Mouse (Mus musculus) ES-E14 (cell line): Measurements from ENCODE around the gene Avpi1.

Experiments used
- HCFC1 ChIP-seq: IDR thresholded peaks from 2 replicates; pipeline ENCODE4 v1.6.1; 2012; ENCODE audit warnings: low read length, inconsistent platforms, borderline replicate concordance; ENCODE audit not compliant: insufficient read depth
- MAFK ChIP-seq: IDR thresholded peaks from 2 replicates; pipeline ENCODE4 v1.6.1; 2014; ENCODE audit warnings: mild to moderate bottlenecking, low read depth, low read length, inconsistent platforms; ENCODE audit not compliant: insufficient read depth
- ZC3H11A ChIP-seq: IDR thresholded peaks from 2 replicates; pipeline ENCODE4 v1.6.1; 2012; ENCODE audit warnings: low read depth, mild to moderate bottlenecking, inconsistent platforms, low read length, borderline replicate concordance
- ZNF384 ChIP-seq: IDR thresholded peaks from 2 replicates; pipeline ENCODE4 v1.6.1; 2012; ENCODE audit warnings: low read depth, low read length, inconsistent platforms

- no peak for TF ChIP-seq ZNF384
- TF ChIP-seq MAFK: no peak
- TF ChIP-seq HCFC1: no peak
- no peak for TF ChIP-seq ZC3H11A
Observed at GRCm38 (mm10) chr19:42128787-42129508, at the start of gene Avpi1.
